Mouse (Mus musculus) lung, embryonic 16.5 days (tissue): ENCODE measurements around the gene Nab1. TPM values are rescaled to one million over a fixed set of nuclear protein-coding genes. Genes with fewer than 3 reads are reported as not detected.

Experiments
- ATAC-seq: fragments of 200-750 bp; cut with Nextera tagmentation; 2 replicates; pipeline ENCODE4 v1.8.0; 2017; ENCODE audit warnings: low read depth, mild to moderate bottlenecking, moderate library complexity
- H3K27ac ChIP-seq: fragments of 300-500 bp; sonication (generic); 2 replicates; pipeline ENCODE4 v1.5.1; 2014; ENCODE audit warnings: mild to moderate bottlenecking, control low read depth, low read length
- H3K27me3 ChIP-seq: fragments of 300-500 bp; sonication (generic); 2 replicates; pipeline ENCODE4 v1.6.1; 2014; ENCODE audit warnings: low read depth, low read length, mixed read lengths; ENCODE audit not compliant: control insufficient read depth, insufficient read depth
- H3K36me3 ChIP-seq: fragments of 300-500 bp; sonication (generic); 2 replicates; pipeline ENCODE4 v1.6.1; 2014; ENCODE audit warnings: low read length; ENCODE audit not compliant: control insufficient read depth, insufficient read depth
- H3K4me1 ChIP-seq: fragments of 300-500 bp; sonication (generic); replicated peaks from 2 replicates; pipeline ENCODE4 v1.6.1; 2014; ENCODE audit warnings: low read length, mixed read lengths; ENCODE audit not compliant: control insufficient read depth, insufficient read depth
- H3K4me2 ChIP-seq: fragments of 300-500 bp; sonication (generic); 2 replicates; pipeline ENCODE4 v1.6.1; 2014; ENCODE audit warnings: low read depth, low read length, control low read depth
- H3K4me3 ChIP-seq: fragments of 300-500 bp; sonication (generic); 2 replicates; pipeline ENCODE4 v1.5.1; 2014; ENCODE audit warnings: mild to moderate bottlenecking, low read length, control low read depth
- H3K9ac ChIP-seq: fragments of 300-500 bp; sonication (generic); 2 replicates; pipeline ENCODE4 v1.6.1; 2014; ENCODE audit warnings: low read length, control low read depth
- H3K9me3 ChIP-seq: fragments of 300-500 bp; sonication (generic); 2 replicates; pipeline ENCODE4 v1.6.1; 2016; ENCODE audit warnings: low read length; ENCODE audit not compliant: control insufficient read depth
- WGBS: fragments of 180-500 bp; shearing (Covaris S2); extraction: QIAGEN DNeasy Blood & Tissue Kit; methylation state at CpG from one replicate; pipeline ENCODE4 v1.1.7; 2014; 5-methylcytosine and 5-hydroxymethylcytosine counted together
- polyA plus RNA-seq: library from polyadenylated mRNA; unstranded; fragments of >200 nt; fragmentation: Nextera tagmentation; extraction: Ambion mirVana; gene quantifications from 2 replicates; pipeline ENCODE4 v1.2.1, GENCODE M21; 2015

Nab1 gene
- polyA plus RNA-seq, 1 experiment from 2014 or later = 12.7 TPM

DNA sequence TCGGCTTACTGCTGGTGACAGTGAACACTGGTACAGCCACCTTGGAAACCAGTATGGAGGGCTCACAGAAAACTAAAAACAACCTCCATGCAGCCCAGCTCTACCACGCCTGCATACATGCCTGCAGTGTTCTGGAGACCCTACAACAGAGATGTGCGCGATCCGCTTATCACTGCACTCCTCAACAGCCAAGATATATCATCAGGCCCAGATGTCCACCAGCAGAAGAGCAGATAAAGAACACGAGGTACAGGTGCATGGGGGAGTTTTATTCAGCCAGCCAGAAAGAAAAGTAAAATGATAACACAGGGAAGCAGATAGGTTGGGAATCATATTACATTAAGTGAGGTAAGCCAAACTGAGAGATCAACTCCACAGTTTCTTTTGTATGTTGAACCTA is 37.2 kb downstream of the Nab1 start:
- WGBS = 78% methylated on average over 6 of the region's 6 CpGs
- Histone ChIP-seq H3K4me3 (no peak overlapping the region), H3K27ac (no peak overlapping the region), H3K9ac (no peak overlapping the region), H3K9me3 (no peaks in the 10 kb centered on the region), H3K4me2 (no peak overlapping the region), H3K4me1 (no peaks in the 10 kb centered on the region), H3K27me3 (no peaks in the 10 kb centered on the region), H3K36me3 (peaks cover 17% of the 10 kb centered on the region)
- ATAC-seq = no peak

DNA sequence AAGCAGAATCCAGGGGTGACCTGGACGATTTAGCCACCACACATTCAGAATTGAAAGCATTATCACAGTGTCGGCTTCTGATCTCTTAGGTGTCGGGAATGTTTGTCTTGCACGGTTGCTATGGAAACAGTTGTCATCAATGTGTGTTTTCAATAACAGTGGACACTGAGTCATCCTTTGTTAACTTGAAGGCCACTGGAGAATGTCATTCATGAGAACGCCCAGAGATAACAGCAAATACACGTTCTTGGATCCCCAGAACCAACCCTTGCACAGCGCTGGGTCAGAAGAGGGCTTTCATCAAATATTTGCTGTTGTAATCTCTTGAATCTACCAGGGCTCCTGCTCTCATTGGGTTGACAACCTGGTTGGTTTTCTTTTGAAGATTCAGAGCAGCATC is 43.9 kb downstream of the Nab1 start:
- H3K27ac ChIP-seq = no peak overlapping the region
- ATAC-seq = no peak
- no peaks in the 10 kb centered on the region for H3K9me3 ChIP-seq
- H3K36me3 ChIP-seq = peaks cover 11% of the 10 kb centered on the region
- no peaks in the 10 kb centered on the region for H3K27me3 ChIP-seq
- H3K4me2 ChIP-seq = no peak overlapping the region
- H3K9ac ChIP-seq = no peak overlapping the region
- H3K4me1 ChIP-seq = no peaks in the 10 kb centered on the region
- H3K4me3 ChIP-seq = no peak overlapping the region
- WGBS = 41% methylated on average over 7 of the region's 7 CpGs

DNA sequence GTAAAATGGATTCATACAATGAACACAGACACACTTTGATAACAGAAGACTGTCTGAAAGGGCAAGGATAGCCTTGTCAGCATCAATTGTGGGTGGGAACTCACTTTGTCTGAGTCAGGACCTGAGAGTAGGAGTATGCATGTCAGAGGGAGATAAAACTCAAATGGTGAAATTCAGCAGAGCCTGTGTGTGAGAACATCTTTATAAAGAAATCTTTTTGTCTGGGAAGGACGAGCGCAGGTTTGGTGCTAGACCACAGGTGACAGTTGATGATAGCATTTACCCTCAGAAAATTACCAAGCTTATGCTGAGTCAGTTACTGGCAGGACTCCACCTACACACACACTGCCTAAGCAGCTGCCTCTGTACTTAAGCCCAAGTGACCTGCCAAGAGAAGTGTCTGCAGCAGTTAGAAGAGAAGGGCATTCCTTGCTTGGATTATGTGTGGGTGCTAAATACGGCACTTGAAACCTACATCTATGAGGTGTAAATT is 45.9 kb downstream of the Nab1 start:
- Histone ChIP-seq H3K27ac (no peak overlapping the region), H3K36me3 (peaks cover 4% of the 10 kb centered on the region; the same call in 1 of the 2 replicates), H3K4me2 (no peak overlapping the region), H3K4me3 (no peak overlapping the region), H3K9ac (no peak overlapping the region), H3K27me3 (no peaks in the 10 kb centered on the region), H3K9me3 (no peaks in the 10 kb centered on the region), H3K4me1 (no peaks in the 10 kb centered on the region)
- ATAC-seq = no peak
- WGBS = 73% methylated on average over 3 of the region's 3 CpGs

DNA sequence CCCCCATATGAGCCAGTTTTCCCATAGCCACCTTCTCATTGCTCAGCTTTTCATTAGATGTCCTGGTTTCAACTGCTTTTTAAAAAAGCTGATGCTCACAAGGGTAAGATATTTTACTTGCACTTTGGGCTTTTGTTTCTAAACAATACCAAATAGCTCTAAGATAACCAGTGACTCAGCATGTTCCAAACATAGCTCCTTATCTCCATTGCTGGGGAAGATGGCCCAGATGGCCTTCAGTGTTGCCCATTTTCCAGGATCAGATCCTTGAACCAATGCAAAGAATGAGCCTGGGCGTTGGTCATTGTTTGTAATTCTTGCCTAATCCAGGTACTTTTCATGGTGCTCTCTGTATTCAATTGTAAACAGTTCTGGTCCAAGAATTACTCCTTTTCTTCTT is 49.1 kb downstream of the Nab1 start:
- H3K9ac ChIP-seq = no peak overlapping the region
- no peaks in the 10 kb centered on the region for H3K36me3 ChIP-seq
- H3K9me3 ChIP-seq = no peaks in the 10 kb centered on the region
- no peak overlapping the region for H3K4me2 ChIP-seq
- no peaks in the 10 kb centered on the region for H3K4me1 ChIP-seq
- H3K4me3 ChIP-seq = no peak overlapping the region
- ATAC-seq = no peak
- H3K27me3 ChIP-seq = no peaks in the 10 kb centered on the region
- H3K27ac ChIP-seq = no peak overlapping the region
- 69% methylated on average over 1 of the region's 1 CpGs for WGBS

DNA sequence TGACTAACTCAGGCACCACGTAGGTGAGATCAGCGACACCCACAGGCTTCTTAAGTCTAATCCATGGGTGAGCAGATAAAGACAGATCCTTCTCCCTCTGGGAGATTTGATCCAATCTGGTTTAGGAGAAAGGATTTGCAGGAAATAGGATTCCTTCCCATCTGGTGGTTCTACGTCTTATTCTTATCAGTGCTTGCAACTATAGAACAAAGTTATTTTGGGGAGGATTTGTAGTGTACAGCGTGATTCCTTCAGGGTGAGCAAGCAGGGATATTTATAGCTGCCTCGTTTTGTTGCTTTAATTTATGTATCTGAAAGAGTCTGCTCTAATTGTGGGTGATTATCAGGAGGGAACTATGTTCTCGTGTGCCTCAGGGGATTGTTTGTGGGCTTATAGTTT is 64.6 kb downstream of the Nab1 start:
- no peaks in the 10 kb centered on the region for H3K36me3 ChIP-seq
- H3K9me3 ChIP-seq = no peaks in the 10 kb centered on the region
- H3K27ac ChIP-seq = no peak overlapping the region
- no peak overlapping the region for H3K9ac ChIP-seq
- no peaks in the 10 kb centered on the region for H3K4me1 ChIP-seq
- WGBS = 55% methylated on average over 6 of the region's 6 CpGs
- ATAC-seq = no peak
- no peak overlapping the region for H3K4me3 ChIP-seq
- H3K4me2 ChIP-seq = no peak overlapping the region
- no peaks in the 10 kb centered on the region for H3K27me3 ChIP-seq

DNA sequence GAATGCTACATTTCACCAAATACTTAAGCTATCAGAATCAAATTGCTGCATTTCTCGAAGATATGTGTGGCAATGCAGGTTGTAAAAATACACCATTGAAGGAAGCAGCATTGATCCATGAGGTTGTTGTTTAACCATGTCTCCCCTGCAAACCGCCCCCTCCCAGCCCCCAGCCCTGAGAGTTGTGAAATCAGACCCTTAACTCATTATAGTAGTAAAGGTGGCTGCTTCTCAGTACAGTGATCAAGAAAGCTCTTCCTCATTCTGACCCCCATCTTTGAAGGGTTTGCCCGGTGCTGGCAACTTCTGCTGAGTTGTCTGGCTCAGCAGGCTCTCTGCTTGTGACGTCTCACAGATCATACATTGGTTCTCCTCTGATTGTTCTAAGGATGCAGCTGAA is 66.4 kb downstream of the Nab1 start:
- no peak overlapping the region for H3K9ac ChIP-seq
- H3K9me3 ChIP-seq = no peaks in the 10 kb centered on the region
- H3K27ac ChIP-seq = no peak overlapping the region
- no peaks in the 10 kb centered on the region for H3K27me3 ChIP-seq
- no peak overlapping the region for H3K4me2 ChIP-seq
- H3K36me3 ChIP-seq = no peaks in the 10 kb centered on the region
- WGBS = 75% methylated on average over 4 of the region's 4 CpGs
- no peak overlapping the region for H3K4me3 ChIP-seq
- H3K4me1 ChIP-seq = no peaks in the 10 kb centered on the region
- ATAC-seq = no peak

DNA sequence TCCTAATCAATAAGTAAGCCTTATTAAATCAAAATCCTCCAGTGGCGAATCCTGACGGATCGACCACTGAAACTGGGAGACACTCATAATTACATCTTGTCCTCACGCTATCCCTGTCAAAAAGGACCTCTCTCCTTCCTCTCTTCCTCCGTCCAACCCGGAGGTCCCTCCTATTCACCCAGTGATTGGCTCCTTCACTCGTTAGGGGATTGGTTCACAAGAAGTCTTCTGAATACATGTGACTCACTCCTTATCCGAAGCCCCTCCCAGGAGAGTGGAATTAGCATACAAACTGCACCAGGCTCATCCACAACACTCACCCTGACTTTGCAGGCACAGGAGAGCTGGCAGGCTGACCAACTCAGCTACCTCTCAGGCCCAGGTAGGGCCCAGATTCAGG is 68.7 kb downstream of the Nab1 start:
- H3K9me3 ChIP-seq = no peaks in the 10 kb centered on the region
- no peaks in the 10 kb centered on the region for H3K27me3 ChIP-seq
- H3K4me1 ChIP-seq = no peaks in the 10 kb centered on the region
- no peak overlapping the region for H3K4me3 ChIP-seq
- ATAC-seq = no peak
- H3K9ac ChIP-seq = no peak overlapping the region
- H3K4me2 ChIP-seq = no peak overlapping the region
- H3K27ac ChIP-seq = no peak overlapping the region
- WGBS = 81% methylated on average over 8 of the region's 8 CpGs
- no peaks in the 10 kb centered on the region for H3K36me3 ChIP-seq

DNA sequence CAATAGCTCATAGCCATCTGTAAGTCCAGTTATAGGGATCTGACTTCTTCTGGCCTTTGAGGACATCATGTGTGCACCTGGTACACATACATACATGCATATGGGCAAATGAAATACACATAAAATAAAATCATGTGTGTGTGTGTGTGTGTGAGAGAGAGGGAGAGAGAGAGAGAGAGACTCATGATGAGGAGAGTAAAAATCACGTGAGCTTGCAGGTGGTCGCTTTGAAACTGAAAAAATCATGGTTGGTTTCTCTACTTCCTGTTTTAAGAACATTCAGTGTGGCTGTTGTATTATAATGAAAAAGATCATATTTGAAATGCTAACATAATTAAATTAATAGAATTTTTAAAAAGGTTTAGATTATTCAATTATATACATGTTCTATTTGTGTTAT is 69.9 kb downstream of the Nab1 start:
- no peak overlapping the region for H3K9ac ChIP-seq
- no peak overlapping the region for H3K4me3 ChIP-seq
- H3K36me3 ChIP-seq = no peaks in the 10 kb centered on the region
- no peaks in the 10 kb centered on the region for H3K4me1 ChIP-seq
- H3K9me3 ChIP-seq = no peaks in the 10 kb centered on the region
- no peak overlapping the region for H3K27ac ChIP-seq
- no peak overlapping the region for H3K4me2 ChIP-seq
- H3K27me3 ChIP-seq = no peaks in the 10 kb centered on the region
- WGBS = 70% methylated on average over 2 of the region's 2 CpGs
- ATAC-seq = no peak

DNA sequence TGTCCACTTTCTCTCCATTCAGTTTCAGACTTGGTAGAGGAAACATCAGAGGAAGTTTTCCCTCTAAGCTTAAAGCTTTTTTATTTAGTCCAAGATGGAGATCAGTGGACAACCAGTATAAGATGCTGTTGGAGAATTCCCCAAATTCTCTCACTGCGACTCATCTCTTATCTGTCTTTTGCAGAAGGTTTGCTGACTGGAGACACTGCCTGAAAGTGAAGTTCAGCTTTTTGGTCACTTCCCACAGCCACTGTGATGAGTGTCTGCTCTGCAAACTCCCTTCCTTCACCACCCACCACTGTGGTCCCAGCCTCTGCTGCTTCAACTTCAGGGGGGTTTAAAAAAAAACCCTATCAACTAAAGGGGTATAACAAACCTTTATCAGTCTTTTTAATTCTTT is 70.4 kb downstream of the Nab1 start:
- no peak overlapping the region for H3K27ac ChIP-seq
- no peaks in the 10 kb centered on the region for H3K36me3 ChIP-seq
- no peak overlapping the region for H3K4me3 ChIP-seq
- 68% methylated on average over 1 of the region's 1 CpGs for WGBS
- no peaks in the 10 kb centered on the region for H3K27me3 ChIP-seq
- no peaks in the 10 kb centered on the region for H3K4me1 ChIP-seq
- H3K9me3 ChIP-seq = no peaks in the 10 kb centered on the region
- no peak overlapping the region for H3K9ac ChIP-seq
- ATAC-seq = no peak
- H3K4me2 ChIP-seq = no peak overlapping the region

DNA sequence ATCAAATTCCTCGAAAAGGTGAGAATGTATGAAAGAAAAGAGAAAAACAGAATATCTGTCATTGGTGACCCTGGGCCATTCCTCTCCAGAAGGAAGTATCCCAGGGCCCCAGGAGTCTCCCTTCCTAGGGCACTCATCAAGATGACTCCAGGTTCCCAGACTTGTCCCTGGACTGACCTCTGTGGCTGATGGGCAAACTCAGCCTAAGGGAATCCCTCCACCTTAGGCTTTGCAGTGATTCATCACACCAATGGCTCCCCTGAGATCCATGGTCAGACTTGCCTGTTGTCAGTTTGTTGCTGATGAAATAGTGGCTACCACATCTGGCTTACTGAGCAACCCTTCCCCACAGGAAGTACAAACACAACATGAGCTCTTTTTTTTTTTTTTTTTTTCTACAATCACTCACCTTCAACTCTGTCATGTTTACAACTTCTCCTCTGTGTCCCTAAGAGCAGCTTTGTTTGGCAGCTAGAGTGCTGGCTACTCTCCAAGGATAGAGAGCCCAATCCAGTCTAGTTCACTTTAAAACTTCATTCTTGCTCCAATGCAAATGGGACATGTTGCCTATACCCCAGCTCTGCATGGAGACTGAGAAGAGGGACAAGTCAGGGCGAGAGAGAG is 72.5 kb downstream of the Nab1 start:
- H3K4me3 ChIP-seq = no peak overlapping the region
- H3K4me1 ChIP-seq = no peaks in the 10 kb centered on the region
- ATAC-seq = no peak
- no peaks in the 10 kb centered on the region for H3K27me3 ChIP-seq
- H3K36me3 ChIP-seq = no peaks in the 10 kb centered on the region
- H3K4me2 ChIP-seq = no peak overlapping the region
- no peak overlapping the region for H3K9ac ChIP-seq
- no peaks in the 10 kb centered on the region for H3K9me3 ChIP-seq
- WGBS = 48% methylated on average over 2 of the region's 2 CpGs
- no peak overlapping the region for H3K27ac ChIP-seq
